Comparison of ENCODE assay signal across 11 mouse cellular contexts in the genomic region with DNA sequence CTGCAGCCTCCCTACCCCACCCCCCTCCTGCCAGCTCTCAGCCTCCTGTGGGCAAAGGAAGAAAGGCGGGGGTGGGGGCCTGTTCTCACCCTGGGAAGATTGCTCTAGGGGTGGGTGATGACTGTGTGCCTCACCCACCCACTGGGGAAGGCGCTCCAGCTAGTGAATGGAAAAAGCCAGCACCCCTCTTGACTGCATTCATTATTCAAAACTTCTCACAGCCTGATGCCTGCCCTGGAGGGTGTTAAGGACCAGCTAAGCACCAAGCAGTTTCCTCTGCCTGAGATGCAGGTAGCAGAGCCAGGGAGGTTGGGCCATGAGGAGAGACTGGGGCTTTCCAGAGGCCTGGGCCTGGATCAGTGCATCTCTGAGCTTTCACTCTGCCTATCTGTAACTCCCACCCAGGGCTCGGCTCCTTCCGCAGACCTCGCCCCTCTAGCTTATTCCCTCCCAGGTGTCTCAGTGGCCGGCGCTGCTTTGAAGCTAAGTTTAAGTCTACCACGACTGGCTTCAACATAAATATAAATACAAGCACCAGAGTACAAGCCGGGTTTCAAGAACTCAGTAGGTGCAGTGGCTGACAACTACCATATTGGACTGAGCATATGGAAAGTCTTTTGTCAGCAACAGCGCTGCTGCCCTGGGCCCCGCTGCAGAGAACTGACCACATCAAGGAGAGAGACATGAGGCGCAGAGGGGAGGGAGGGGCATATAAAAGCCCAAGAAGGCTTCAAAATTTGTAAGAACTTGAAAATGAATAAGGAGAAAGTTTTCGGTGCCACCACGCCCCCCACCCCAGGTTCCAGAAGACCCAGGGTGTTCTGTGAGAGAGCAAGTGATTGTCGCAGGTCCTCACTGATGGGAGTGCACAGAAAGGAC.
A peak's percentile ranks its signal among the peaks of the same experiment; 100 is the strongest.
DNase-seq lines count a peak whose midpoint lies in the region; ATAC-seq and TF ChIP-seq lines count a peak whose summit lies in the region.
"Had no signal": no experiment of that assay in that cellular context is flagged by ENCODE, and none has a peak within 500 bp of the region (broad histone marks: within the 10 kb centered on the region; RNA-seq: fewer than 3 reads in every experiment).

No protein-coding gene starts in this region.

- WGBS in forebrain, embryonic 16.5 days: 33% methylated on average over 15 of the region's 15 CpGs
- 38% methylated on average over 15 of the region's 15 CpGs for WGBS in neural tube, embryonic 15.5 days
- 29% methylated on average over 15 of the region's 15 CpGs for WGBS in intestine, embryonic 16.5 days

- no peak for TF ChIP-seq CTCF in left cerebral cortex, adult 2 months (IDR thresholded peaks at IDR 0.05)

- no peaks in the 10 kb centered on the region for H3K27me3 ChIP-seq in forebrain, embryonic 16.5 days (replicated peaks; ENCODE audit: control insufficient read depth, insufficient read depth, low read length)
- H3K27me3 ChIP-seq in neural tube, embryonic 15.5 days (replicated peaks): peaks cover 8% of the 10 kb centered on the region
- peaks cover 12% of the 10 kb centered on the region; the same call in 1 of the 2 replicates for H3K27me3 ChIP-seq in intestine, embryonic 16.5 days (replicated peaks; ENCODE audit: control insufficient read depth, insufficient read depth, low read length)

- H3K27ac ChIP-seq in left cerebral cortex, adult 2 months: peak overlapping the region; percentile 67
- H3K27ac ChIP-seq in forebrain, embryonic 16.5 days (ENCODE audit: low read length): peak overlapping the region; percentile 46; the same call in 1 of the 2 replicates
- no peak overlapping the region for H3K27ac ChIP-seq in neural tube, embryonic 15.5 days (replicated peaks)
- no peak overlapping the region for H3K27ac ChIP-seq in intestine, embryonic 16.5 days (ENCODE audit: low read length)
- H3K27ac ChIP-seq: kidney, embryonic 15.5 days; limb, embryonic 15.5 days had no signal

- H3K9ac ChIP-seq in forebrain, embryonic 16.5 days (replicated peaks; ENCODE audit: low read depth, low read length): no peak overlapping the region
- H3K9ac ChIP-seq in neural tube, embryonic 15.5 days (replicated peaks): no peak overlapping the region
- no peak overlapping the region for H3K9ac ChIP-seq in intestine, embryonic 16.5 days (ENCODE audit: low read depth, low read length)
- H3K9ac ChIP-seq: kidney, embryonic 15.5 days; limb, embryonic 15.5 days had no signal

- no peak overlapping the region for H3K4me2 ChIP-seq in forebrain, embryonic 16.5 days (ENCODE audit: low read length)
- H3K4me2 ChIP-seq in neural tube, embryonic 15.5 days: peak overlapping the region; percentile 13; the same call in 1 of the 2 replicates
- no peak overlapping the region for H3K4me2 ChIP-seq in intestine, embryonic 16.5 days (ENCODE audit: low read depth, low read length)
- H3K4me2 ChIP-seq: kidney, embryonic 15.5 days; limb, embryonic 15.5 days had no signal

- no peak overlapping the region for H3K4me3 ChIP-seq in left cerebral cortex, adult 2 months
- no peak overlapping the region for H3K4me3 ChIP-seq in forebrain, embryonic 16.5 days (replicated peaks; ENCODE audit: low read length)
- no peak overlapping the region for H3K4me3 ChIP-seq in neural tube, embryonic 15.5 days (replicated peaks)
- H3K4me3 ChIP-seq in intestine, embryonic 16.5 days (ENCODE audit: low read length): no peak overlapping the region
- H3K4me3 ChIP-seq: kidney, embryonic 15.5 days; limb, embryonic 15.5 days had no signal

- intact Hi-C loops in left cerebral cortex, adult 2 months (cut with DNase I): loop anchor here (1.0 to 2.0 kb wide), 5 partner anchors 64 to 169 kb away; no protein-coding TSS in a partner anchor
- intact Hi-C loops in left cerebral cortex, postnatal 4 days (cut with DNase I): loop anchor here (5.0 kb wide), 1 partner anchor 170 kb away; no protein-coding TSS in a partner anchor

- H3K36me3 ChIP-seq in forebrain, embryonic 16.5 days (ENCODE audit: control insufficient read depth, insufficient read depth): no peaks in the 10 kb centered on the region
- H3K36me3 ChIP-seq in neural tube, embryonic 15.5 days: no peaks in the 10 kb centered on the region
- no peaks in the 10 kb centered on the region for H3K36me3 ChIP-seq in intestine, embryonic 16.5 days (ENCODE audit: control insufficient read depth, insufficient read depth, low read length)
- H3K36me3 ChIP-seq: kidney, embryonic 15.5 days; limb, embryonic 15.5 days had no signal

- peak; percentile 32; the same call in 1 of the 2 replicates for ATAC-seq in forebrain, embryonic 16.5 days
- no peak for ATAC-seq in neural tube, embryonic 15.5 days (ENCODE audit: low FRiP score)
- no peak for ATAC-seq in intestine, embryonic 16.5 days

- peak; percentile 62 to 64 for DNase-seq in left cerebral cortex, adult 2 months (ENCODE audit: extremely low spot score in 1 of 2, low spot score in 2 of 2)
- DNase-seq in left cerebral cortex, postnatal 4 days: no peak
- DNase-seq in T-cell, adult 2 months (ENCODE audit: low spot score): peak; percentile 49
- no peak for DNase-seq in kidney, adult 8-10 months
- no peak for DNase-seq in retina, embryonic 14.5 days (ENCODE audit: low spot score)
- DNase-seq: heart, adult 18-20 months had no signal

- no peaks in the 10 kb centered on the region for H3K9me3 ChIP-seq in forebrain, embryonic 16.5 days (ENCODE audit: control insufficient read depth, low read length)
- no peaks in the 10 kb centered on the region for H3K9me3 ChIP-seq in neural tube, embryonic 15.5 days (replicated peaks)
- no peaks in the 10 kb centered on the region for H3K9me3 ChIP-seq in intestine, embryonic 16.5 days (ENCODE audit: control insufficient read depth, low read length)
- H3K9me3 ChIP-seq: kidney, embryonic 15.5 days; limb, embryonic 15.5 days had no signal

- peaks cover 34% of the 10 kb centered on the region for H3K4me1 ChIP-seq in forebrain, embryonic 16.5 days (replicated peaks; ENCODE audit: control insufficient read depth, insufficient read depth, low read length)
- peaks cover 12% of the 10 kb centered on the region for H3K4me1 ChIP-seq in neural tube, embryonic 15.5 days
- no peaks in the 10 kb centered on the region for H3K4me1 ChIP-seq in intestine, embryonic 16.5 days (ENCODE audit: control insufficient read depth, insufficient read depth, low read length)
- H3K4me1 ChIP-seq: limb, embryonic 15.5 days had no signal

Comparison
In these comparisons a context has a peak if more than half of its experiments do, and no peak if none do; other contexts are left out.
1. DNase-seq: peak in left cerebral cortex, adult 2 months (2 of 2) and T-cell, adult 2 months (single experiment); none in left cerebral cortex, postnatal 4 days (single experiment), kidney, adult 8-10 months (0 of 2) and retina, embryonic 14.5 days (single experiment).
2. H3K27ac ChIP-seq: peak in left cerebral cortex, adult 2 months (single experiment) and forebrain, embryonic 16.5 days (single experiment); none in neural tube, embryonic 15.5 days (single experiment) and intestine, embryonic 16.5 days (single experiment).